Mouse (Mus musculus): ENCODE results near the gene Cdpf1.

Cdpf1 gene

DNA sequence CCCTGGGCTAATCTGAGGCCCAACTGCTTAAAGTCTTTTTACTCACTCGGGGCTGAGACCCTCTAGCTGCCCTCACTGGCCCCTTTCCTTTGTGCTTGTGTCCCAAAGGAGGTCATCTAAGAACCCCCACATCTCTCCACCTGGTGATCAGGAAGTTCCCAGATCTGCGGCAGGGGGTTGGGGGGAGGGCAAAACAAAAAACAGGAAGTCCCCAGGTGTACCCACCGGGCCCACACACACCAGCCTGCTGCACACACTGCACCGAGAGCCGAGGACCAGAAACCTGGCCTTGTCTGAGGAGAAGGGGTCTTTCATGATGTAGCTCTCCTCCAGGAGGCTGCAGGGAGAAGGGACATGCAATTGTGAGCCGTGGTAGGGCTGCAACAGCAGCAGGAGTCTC lies 3.5 kb downstream of the Cdpf1 start:
- 88% methylated on average over 6 of the region's 6 CpGs for WGBS

- WGBS: 87% methylated on average over 4 of the region's 4 CpGs
Measured at GRCm38 (mm10) chr15:85807404-85807803, 4.1 kb downstream of the Cdpf1 start.

- 90% methylated on average over 4 of the region's 4 CpGs for WGBS
Measured at GRCm38 (mm10) chr15:85806886-85807285, 4.6 kb downstream of the Cdpf1 start.

GRCm38 (mm10) chr15:85802931-85803330 lies 8.6 kb downstream of the Cdpf1 start:
- 82% methylated on average over 2 of the region's 2 CpGs for WGBS

GRCm38 (mm10) chr15:85798676-85799075 lies 12.8 kb downstream of the Cdpf1 start:
- WGBS: 86% methylated on average over 8 of the region's 8 CpGs

- WGBS: 88% methylated on average over 6 of the region's 6 CpGs
Measured at GRCm38 (mm10) chr15:85795516-85795915, 16.0 kb downstream of the Cdpf1 start.

GRCm38 (mm10) chr15:85792819-85793218 lies 18.7 kb downstream of the Cdpf1 start:
- WGBS: 75% methylated on average over 1 of the region's 1 CpGs

GRCm38 (mm10) chr15:85791449-85791848 lies 20.0 kb downstream of the Cdpf1 start:
- WGBS: 93% methylated on average over 4 of the region's 4 CpGs

DNA sequence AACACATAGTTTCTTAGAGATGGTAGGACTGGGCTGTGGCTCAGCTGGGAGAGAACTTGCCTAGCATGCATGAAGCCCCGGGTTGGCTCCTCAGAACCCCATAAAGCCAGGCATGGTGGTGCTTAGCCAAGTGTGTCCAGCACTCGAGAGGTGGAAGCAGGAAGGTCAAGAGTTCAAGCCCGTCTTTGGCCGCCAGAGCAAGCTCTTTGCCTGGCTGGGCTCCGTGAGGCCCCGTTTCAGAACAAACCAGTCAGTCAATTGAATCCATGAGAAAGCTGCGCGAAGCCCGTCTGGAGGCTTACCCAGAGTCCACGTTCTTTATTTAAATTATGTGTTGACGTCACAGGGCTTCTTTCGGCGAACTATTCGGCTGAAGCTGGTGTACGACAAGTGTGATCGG lies 22.9 kb downstream of the Cdpf1 start:
- WGBS: 86% methylated on average over 16 of the region's 16 CpGs

DNA sequence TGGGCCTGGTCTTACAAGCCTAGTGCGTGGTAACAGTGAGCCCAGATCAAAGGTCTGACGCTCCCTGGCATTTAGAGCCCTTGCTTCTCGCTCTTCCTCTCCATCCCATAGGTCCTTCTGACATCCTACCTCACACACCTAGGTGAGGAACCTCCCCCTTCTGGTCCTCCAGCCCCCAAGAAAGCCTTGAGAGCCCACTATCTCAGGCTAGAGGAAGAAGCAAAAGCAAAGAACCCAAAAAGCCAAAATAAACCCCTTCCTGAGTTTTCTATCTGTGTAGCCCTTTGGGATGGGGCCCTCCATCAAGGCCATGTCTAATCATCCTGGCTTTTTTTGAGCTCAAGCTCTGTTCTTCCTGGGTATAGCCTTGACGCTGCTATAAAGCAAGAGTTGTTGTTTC lies 23.4 kb downstream of the Cdpf1 start:
- 96% methylated on average over 4 of the region's 4 CpGs for WGBS

DNA sequence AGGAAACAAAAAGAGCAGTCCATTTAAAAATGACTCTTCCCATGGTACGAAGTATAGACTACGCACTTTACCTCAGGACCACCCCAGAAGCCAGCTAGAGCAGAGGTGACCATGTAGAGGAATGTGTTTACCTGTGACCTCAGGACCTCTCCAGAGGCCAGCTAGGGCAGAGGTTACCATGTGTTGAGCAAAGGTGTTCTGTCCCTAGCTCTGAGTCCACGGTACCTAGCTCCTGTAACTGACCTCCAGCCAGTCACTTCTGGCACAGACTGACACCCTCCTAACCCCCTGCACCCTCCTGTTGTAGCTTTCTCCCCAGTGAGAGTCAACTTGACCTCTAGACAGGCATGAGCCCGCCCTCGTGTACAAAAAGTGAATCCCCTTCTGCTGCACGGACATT lies 24.0 kb downstream of the Cdpf1 start:
- WGBS: 93% methylated on average over 6 of the region's 6 CpGs

- 62% methylated on average over 5 of the region's 5 CpGs for WGBS
Measured at GRCm38 (mm10) chr15:85786711-85787110, 24.8 kb downstream of the Cdpf1 start.

- WGBS: 90% methylated on average over 3 of the region's 3 CpGs
Measured at GRCm38 (mm10) chr15:85784341-85784740, 27.2 kb downstream of the Cdpf1 start.

DNA sequence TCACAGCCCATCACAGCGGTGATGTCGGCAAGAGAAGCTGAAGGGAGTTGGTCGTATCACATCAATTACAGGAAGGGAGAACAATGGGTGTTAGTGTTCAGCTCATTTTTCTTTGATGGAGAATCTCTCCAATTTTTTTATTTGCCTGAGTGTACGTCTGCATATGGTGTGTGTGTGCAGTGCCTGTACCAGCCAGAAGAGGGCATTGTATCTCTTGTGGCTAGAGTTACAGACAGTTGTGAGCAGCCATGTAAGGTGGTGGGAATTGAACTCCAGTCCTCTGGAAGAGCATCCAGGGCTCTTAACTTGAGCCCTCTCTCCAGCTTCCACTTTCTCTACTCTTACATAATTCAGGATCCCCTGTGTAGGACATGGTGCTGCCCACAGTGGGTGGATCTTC lies 28.4 kb downstream of the Cdpf1 start:
- 84% methylated on average over 4 of the region's 4 CpGs for WGBS

DNA sequence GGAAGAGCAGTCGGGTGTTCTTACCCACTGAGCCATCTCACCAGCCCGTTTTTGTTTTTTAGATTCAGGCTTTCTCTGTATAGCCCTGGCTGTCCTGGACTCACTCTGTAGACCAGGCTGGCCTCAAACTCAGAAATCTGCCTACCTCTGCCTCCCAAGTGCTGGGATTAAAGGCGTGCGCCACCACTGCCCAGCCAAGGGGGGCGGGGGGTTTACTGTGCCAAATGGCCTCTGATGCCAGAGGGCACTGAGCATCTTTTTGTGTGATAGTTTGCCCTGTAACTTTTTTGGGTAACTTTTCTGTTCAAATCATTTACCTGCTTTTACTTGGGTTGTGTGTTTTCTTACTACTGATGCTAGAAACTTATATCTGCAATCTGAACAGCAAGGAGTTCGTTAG lies 32.6 kb downstream of the Cdpf1 start:
- WGBS: 91% methylated on average over 6 of the region's 6 CpGs

DNA sequence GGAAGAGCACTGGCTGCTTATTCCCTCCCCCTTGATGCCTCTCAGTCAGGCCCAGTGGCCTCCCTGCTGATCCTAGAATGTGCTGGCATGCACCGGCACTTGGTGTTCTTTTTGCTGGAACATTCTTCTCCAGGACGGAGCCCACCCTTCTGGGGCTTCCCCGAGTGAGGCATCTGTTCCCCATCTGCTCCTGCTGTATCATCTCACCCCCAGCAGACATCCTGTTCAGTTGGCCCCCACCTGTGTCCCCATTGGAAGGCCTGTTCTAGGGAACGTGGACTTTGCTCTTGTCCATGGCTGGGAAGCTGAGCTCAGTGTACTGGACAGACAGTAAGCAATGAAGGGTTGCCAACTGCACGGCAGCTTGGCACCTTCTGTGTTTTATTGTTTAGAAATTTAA lies 34.7 kb downstream of the Cdpf1 start:
- WGBS: 65% methylated on average over 5 of the region's 5 CpGs

GRCm38 (mm10) chr15:85776241-85776640 lies 35.3 kb downstream of the Cdpf1 start:
- 79% methylated on average over 2 of the region's 2 CpGs for WGBS

DNA sequence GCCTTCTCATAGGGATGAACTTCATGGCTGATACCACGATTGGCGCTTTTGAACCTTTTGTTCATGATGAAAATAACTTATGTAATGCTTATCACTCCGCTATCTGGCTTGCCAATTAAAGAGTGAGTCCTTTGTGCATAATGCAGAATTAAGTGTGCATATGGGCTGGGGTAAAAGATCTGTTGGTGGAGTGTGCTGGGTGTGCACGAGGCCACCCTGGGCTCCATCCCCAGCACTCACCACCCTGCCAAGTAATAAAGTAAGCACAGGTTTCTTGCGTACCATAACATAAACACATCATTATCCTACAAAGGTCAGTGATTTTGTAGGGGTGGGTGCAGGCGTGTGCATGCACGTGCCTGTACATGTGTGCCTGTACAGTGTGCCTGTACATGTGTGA lies 36.5 kb downstream of the Cdpf1 start:
- 86% methylated on average over 7 of the region's 7 CpGs for WGBS

- 93% methylated on average over 9 of the region's 9 CpGs for WGBS
Measured at GRCm38 (mm10) chr15:85774419-85774818, 37.1 kb downstream of the Cdpf1 start.

DNA sequence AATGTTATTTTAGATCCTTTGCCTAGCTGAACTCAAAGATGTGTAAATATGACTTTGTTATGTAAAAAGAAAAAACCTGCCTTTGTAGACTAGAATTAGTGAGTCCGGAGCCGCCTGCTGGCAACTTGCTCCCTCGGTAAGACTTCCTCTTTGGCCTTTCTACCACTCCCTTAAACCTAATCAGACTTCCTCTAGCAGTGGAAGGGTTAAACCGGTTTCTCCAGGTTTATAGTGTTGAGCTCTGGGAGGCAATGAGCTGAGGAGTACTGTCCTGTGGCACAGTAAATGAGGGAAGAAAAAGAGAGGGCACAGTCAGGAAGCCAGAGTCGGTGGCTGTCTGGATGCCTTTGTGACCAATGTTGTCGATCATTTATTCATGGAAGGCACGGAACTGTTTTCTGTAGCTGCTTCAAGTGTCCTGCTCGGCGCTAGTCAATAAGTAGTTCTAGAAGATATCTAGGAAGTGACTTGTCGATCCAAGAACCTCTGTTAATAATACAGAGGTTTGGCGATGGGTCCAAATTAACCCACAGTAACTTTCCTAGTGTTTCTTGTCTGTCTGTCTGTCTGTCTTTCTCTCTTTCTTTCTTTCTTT lies 39.3 kb downstream of the Cdpf1 start:
- 75% methylated on average over 11 of the region's 11 CpGs for WGBS

DNA sequence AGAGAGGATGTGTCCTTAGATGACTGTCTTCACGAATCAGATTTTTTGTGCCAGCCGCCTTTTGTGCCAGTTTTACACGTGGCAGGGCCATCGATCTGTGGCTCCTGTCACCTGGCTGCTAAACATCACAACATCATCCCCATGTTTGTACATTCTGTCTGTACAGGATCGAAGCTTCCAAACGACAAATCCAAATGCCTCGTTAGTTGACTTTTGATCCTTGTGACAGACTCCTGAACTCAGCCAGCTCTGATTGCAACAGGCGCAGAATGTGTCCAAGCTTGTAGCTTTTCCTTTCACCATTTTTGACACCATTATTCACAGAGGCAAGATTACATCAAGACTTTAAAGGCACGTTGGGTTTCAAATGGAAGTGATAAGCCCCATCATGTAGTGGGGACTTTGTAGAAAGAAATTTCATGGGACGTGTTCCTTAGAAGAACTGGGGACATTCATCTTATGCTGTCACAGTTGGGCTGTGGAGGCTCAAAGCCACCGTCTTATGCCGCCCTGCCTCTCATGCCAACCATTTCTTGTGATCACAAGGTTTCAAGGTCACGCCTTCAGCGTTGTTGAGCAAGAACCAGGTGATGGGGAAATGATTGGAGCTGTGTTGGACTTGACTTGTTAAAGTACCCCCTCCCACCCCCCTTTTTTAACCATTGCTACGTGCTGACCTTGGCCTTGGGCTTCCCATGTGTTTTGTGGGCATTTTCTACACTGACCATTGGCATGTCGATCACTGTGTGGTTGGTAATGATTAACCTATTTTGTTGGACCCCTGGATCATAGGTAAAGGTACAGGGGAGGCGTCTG lies 40.0 kb downstream of the Cdpf1 start:
- WGBS: 85% methylated on average over 17 of the region's 17 CpGs

- WGBS: 95% methylated on average over 8 of the region's 8 CpGs
Measured at GRCm38 (mm10) chr15:85768991-85769390, 42.5 kb downstream of the Cdpf1 start.

GRCm38 (mm10) chr15:85766677-85767076 lies 44.8 kb downstream of the Cdpf1 start:
- 86% methylated on average over 5 of the region's 5 CpGs for WGBS

Data from cerebral cortex, adult 2 months (tissue).